Mouse (Mus musculus) CH12.LX (cell line): ENCODE results near the gene Ank3. TPM values are rescaled to one million over a fixed set of nuclear protein-coding genes. Genes with fewer than 3 reads are reported as not detected.

Experiments used
- DNase-seq: peaks from one replicate; pipeline ENCODE4 v3.0.0-alpha.2; 2013; ENCODE audit errors: extremely low read depth
- H3K27ac ChIP-seq: 2 replicates; pipeline ENCODE4 v1.5.1; 2012; ENCODE audit warnings: low read depth, mild to moderate bottlenecking, control low read depth, moderate library complexity; ENCODE audit not compliant: insufficient read depth
- H3K27me3 ChIP-seq: replicated peaks from 2 replicates; pipeline ENCODE3; 2012; ENCODE audit warnings: inconsistent platforms
- H3K36me3 ChIP-seq, 2 experiments: replicated peaks in 1 of 2; 2 replicates each; pipeline versions ENCODE3 to v1.6.1; 2012; ENCODE audit warnings: inconsistent platforms in 1 of 2, low read length in 1 of 2, mild to moderate bottlenecking in 1 of 2, mixed read lengths in 1 of 2, moderate library complexity in 1 of 2; ENCODE audit not compliant: control insufficient read depth in 1 of 2, insufficient read depth in 1 of 2
- H3K4me1 ChIP-seq, 2 experiments: 2 replicates each; pipeline ENCODE4 v1.6.1; 2012; ENCODE audit warnings: inconsistent platforms in 1 of 2, moderate library complexity in 1 of 2; ENCODE audit not compliant: insufficient read depth in 2 of 2, control insufficient read depth in 1 of 2
- H3K4me2 ChIP-seq: 2 replicates; pipeline ENCODE4 v1.6.1; 2012; ENCODE audit warnings: low read depth, mild to moderate bottlenecking, control low read depth; ENCODE audit not compliant: poor library complexity, insufficient read depth, severe bottlenecking
- H3K4me3 ChIP-seq, 3 experiments: fragments of 150-350 bp in 1 of 3; sonication (generic) in 1 of 3; replicated peaks in 1 of 3; 2 replicates each; pipeline versions ENCODE3 to v1.5.1; 2011 to 2012; ENCODE audit warnings: low read depth in 2 of 3, low read length in 2 of 3, mild to moderate bottlenecking in 2 of 3, moderate library complexity in 2 of 3, control low read depth in 1 of 3, improper control_type of control experiment in 1 of 3, inconsistent platforms in 1 of 3, mixed read lengths in 1 of 3; ENCODE audit not compliant: poor library complexity in 1 of 3
- H3K79me2 ChIP-seq: replicated peaks from 2 replicates; pipeline ENCODE4 v1.6.1; 2012; ENCODE audit warnings: mild to moderate bottlenecking, moderate library complexity; ENCODE audit not compliant: control insufficient read depth, poor library complexity, insufficient read depth, severe bottlenecking; ENCODE audit errors: extremely low read depth
- H3K9ac ChIP-seq: 2 replicates; pipeline ENCODE4 v1.6.1; 2012; ENCODE audit warnings: low read depth, mild to moderate bottlenecking, control low read depth, moderate library complexity; ENCODE audit not compliant: insufficient read depth
- H3K9me3 ChIP-seq: replicated peaks from 2 replicates; pipeline ENCODE3; 2012; ENCODE audit warnings: low read length, inconsistent platforms, mixed read lengths
- BHLHE40 ChIP-seq: IDR thresholded peaks from 2 replicates; pipeline ENCODE4 v1.6.1; 2011; ENCODE audit warnings: mild to moderate bottlenecking, low read depth, low read length, improper control_type of control experiment
- CHD2 ChIP-seq: IDR thresholded peaks from 2 replicates; pipeline ENCODE4 v1.6.1; 2011; ENCODE audit warnings: low read length, improper control_type of control experiment
- E2F4 ChIP-seq: IDR thresholded peaks from 2 replicates; pipeline ENCODE4 v1.6.1; 2011; ENCODE audit warnings: low read depth, low read length, improper control_type of control experiment; ENCODE audit not compliant: insufficient replicate concordance
- ELF1 ChIP-seq: IDR thresholded peaks from 2 replicates; pipeline ENCODE4 v1.6.1; 2014; ENCODE audit warnings: low read depth, mild to moderate bottlenecking, inconsistent platforms, low read length, improper control_type of control experiment
- EP300 ChIP-seq: IDR thresholded peaks from 2 replicates; pipeline ENCODE4 v1.6.1; 2011; ENCODE audit warnings: low read length, improper control_type of control experiment
- GABPA ChIP-seq: IDR thresholded peaks from 2 replicates; pipeline ENCODE4 v1.6.1; 2012; ENCODE audit warnings: low read depth, low read length, improper control_type of control experiment, inconsistent platforms; ENCODE audit not compliant: insufficient replicate concordance
- MAFK ChIP-seq: IDR thresholded peaks from 2 replicates; pipeline ENCODE4 v1.6.1; 2011; ENCODE audit warnings: low read length, improper control_type of control experiment; ENCODE audit not compliant: insufficient replicate concordance
- MAZ ChIP-seq: IDR thresholded peaks from 2 replicates; pipeline ENCODE4 v1.6.1; 2012; ENCODE audit warnings: low read depth, mild to moderate bottlenecking, inconsistent platforms, low read length, improper control_type of control experiment, moderate library complexity
- MEF2A ChIP-seq: IDR thresholded peaks from 2 replicates; pipeline ENCODE4 v1.6.1; 2014; ENCODE audit warnings: low read depth, mild to moderate bottlenecking, inconsistent platforms, low read length, improper control_type of control experiment, borderline replicate concordance
- NRF1 ChIP-seq: IDR thresholded peaks from 2 replicates; pipeline ENCODE4 v1.6.1; 2014; ENCODE audit warnings: low read depth, mild to moderate bottlenecking, inconsistent platforms, low read length, improper control_type of control experiment, moderate library complexity
- PAX5 ChIP-seq: IDR thresholded peaks from 2 replicates; pipeline ENCODE4 v1.6.1; 2012; ENCODE audit warnings: low read length, inconsistent platforms, mixed read lengths
- POLR2A ChIP-seq: IDR thresholded peaks from 2 replicates; pipeline ENCODE4 v1.6.1; 2011; ENCODE audit warnings: low read depth, mild to moderate bottlenecking, improper control_type of control experiment, low read length
- RAD21 ChIP-seq: IDR thresholded peaks from 2 replicates; pipeline ENCODE4 v1.6.1; 2011; ENCODE audit warnings: low read depth, mild to moderate bottlenecking, low read length, improper control_type of control experiment, moderate library complexity
- SIN3A ChIP-seq: IDR thresholded peaks from 2 replicates; pipeline ENCODE4 v1.6.1; 2012; ENCODE audit warnings: low read length, improper control_type of control experiment, inconsistent platforms
- SMC3 ChIP-seq: IDR thresholded peaks from 2 replicates; pipeline ENCODE4 v1.6.1; 2011; ENCODE audit warnings: low read depth, low read length, improper control_type of control experiment
- TCF12 ChIP-seq: IDR thresholded peaks from 2 replicates; pipeline ENCODE4 v1.6.1; 2014; ENCODE audit warnings: low read depth, mild to moderate bottlenecking, inconsistent platforms, low read length, improper control_type of control experiment
- dilution Hi-C: fragments of 300-500 bp; cut with MboI; formaldehyde crosslinking; loops from 2 replicates; pipeline ENCODE4 v1.14.3; 2020; ENCODE audit warnings: low sequenced_read_pairs; ENCODE audit not compliant: extremely low pct_unique_long_range_greater_than_20kb, extremely low pct_ligation_motif_present
- in situ Hi-C: fragments of 300-500 bp; cut with MboI; formaldehyde crosslinking; loops from 3 replicates; pipeline ENCODE4 v1.14.3; 2019; ENCODE audit warnings: low sequenced_read_pairs, low pct_ligation_motif_present, low pct_unique_long_range_greater_than_20kb, mixed read lengths
- polyA plus RNA-seq: library from polyadenylated mRNA; unstranded; fragments of >175 nt; gene quantifications from 2 replicates; pipeline ENCODE4 v1.2.1, GENCODE M21; 2012; ENCODE audit warnings: low read depth; ENCODE audit not compliant: insufficient read length
- total RNA-seq, 2 experiments: library from RNA; depleted of rRNA; stranded (reverse); fragments of 300-350 nt in 1 of 2; fragments of >200 nt in 1 of 2; gene quantifications; 2 replicates each; pipeline ENCODE4 v1.2.3; 2012 to 2014

Gene Ank3
- total and polyA plus RNA-seq, 3 experiments: 4.7 to 8.3 (median 6.2) TPM

- Histone ChIP-seq H3K4me2 (no peak overlapping the region), H3K9ac (no peak overlapping the region), H3K9me3 (no peaks in the 10 kb centered on the region), H3K27me3 (no peaks in the 10 kb centered on the region), H3K79me2 (no peaks in the 10 kb centered on the region), H3K36me3 (no peaks in the 10 kb centered on the region), H3K4me3 (no peak overlapping the region), H3K27ac (no peak overlapping the region), H3K4me1 (peaks cover 3 to 15% of the 10 kb centered on the region in 2 experiments; a peak in 3 of 4 replicates)
- no peak for DNase-seq
- TF ChIP-seq SMC3: no peak
- no peak for TF ChIP-seq ELF1
- no peak for TF ChIP-seq BHLHE40
- TF ChIP-seq CHD2: no peak
- no peak for TF ChIP-seq RAD21
- TF ChIP-seq SIN3A: no peak
- no peak for TF ChIP-seq MAZ
- no peak for TF ChIP-seq MEF2A
- no peak for TF ChIP-seq E2F4
- dilution Hi-C loops: no loop called here
- in situ Hi-C loops: no loop called here
Measured at GRCm38 (mm10) chr10:69731341-69731740, 332.8 kb downstream of the Ank3 start.

- H3K79me2 ChIP-seq: no peaks in the 10 kb centered on the region
- no peak overlapping the region for H3K4me2 ChIP-seq
- no peak overlapping the region for H3K9ac ChIP-seq
- no peaks in the 10 kb centered on the region for H3K9me3 ChIP-seq
- H3K4me1 ChIP-seq: peaks cover 4 to 17% of the 10 kb centered on the region in 2 experiments; a peak in 3 of 4 replicates
- no peaks in the 10 kb centered on the region for H3K36me3 ChIP-seq
- no peaks in the 10 kb centered on the region for H3K27me3 ChIP-seq
- no peak overlapping the region for H3K4me3 ChIP-seq
- no peak for DNase-seq
- dilution Hi-C loops: no loop called here
- in situ Hi-C loops: no loop called here
- TF ChIP-seq NRF1: no peak
- no peak for TF ChIP-seq GABPA
- no peak for TF ChIP-seq MEF2A
- no peak for TF ChIP-seq E2F4
- TF ChIP-seq EP300: no peak
- no peak for TF ChIP-seq MAFK
- no peak for TF ChIP-seq POLR2A
- TF ChIP-seq SMC3: no peak
- no peak for TF ChIP-seq PAX5
- TF ChIP-seq TCF12: no peak
- H3K27ac ChIP-seq: no peak overlapping the region
Measured at GRCm38 (mm10) chr10:69731863-69732262, 333.3 kb downstream of the Ank3 start.
